Mouse (Mus musculus) layer of hippocampus, postnatal 36 days (tissue): Measurements from ENCODE around the gene Dthd1. TPM values are rescaled to one million over a fixed set of nuclear protein-coding genes. Genes with fewer than 3 reads are reported as not detected.

ENCODE experiments used
- DNase-seq, 2 experiments: peaks; one replicate each; pipeline ENCODE4 v3.0.0; 2022
- total RNA-seq, 2 experiments: library from RNA; stranded (reverse); gene quantifications; 2 replicates each; pipeline ENCODE4 v1.2.3; 2021

Dthd1 gene
- not detected for total RNA-seq

GRCm38 (mm10) chr5:62813402-62814071 is at the start of gene Dthd1:
Gene Dthd1, plus strand, starts transcription at chr5:62813823.
- no peak for DNase-seq

- no peak for DNase-seq
Observed at GRCm38 (mm10) chr5:62764161-62764560, 49.5 kb upstream of the Dthd1 start.

- DNase-seq, result no peak
Observed at GRCm38 (mm10) chr5:62765459-62765783, 48.2 kb upstream of the Dthd1 start.

GRCm38 (mm10) chr5:62765784-62766701 is 47.6 kb upstream of the Dthd1 start, which contains the start of gene Arap2:
Gene Arap2, minus strand, starts transcription at chr5:62766159.
- DNase-seq, result peak; percentile 50 to 53

GRCm38 (mm10) chr5:62771775-62772599 is 41.6 kb upstream of the Dthd1 start:
- no peak for DNase-seq

GRCm38 (mm10) chr5:62777804-62778203 is 35.8 kb upstream of the Dthd1 start:
- DNase-seq, result peak in 1 of 2 experiments; percentile 23

- DNase-seq, result no peak
Observed at GRCm38 (mm10) chr5:62778682-62779081, 34.9 kb upstream of the Dthd1 start.

GRCm38 (mm10) chr5:62786809-62787208 is 26.8 kb upstream of the Dthd1 start:
- no peak for DNase-seq

- DNase-seq, result no peak
Observed at GRCm38 (mm10) chr5:62790921-62791564, 22.6 kb upstream of the Dthd1 start.

GRCm38 (mm10) chr5:62792776-62793175 is 20.8 kb upstream of the Dthd1 start:
- DNase-seq, result no peak

- DNase-seq, result no peak
Observed at GRCm38 (mm10) chr5:62814072-62814414, 420 bp downstream of the Dthd1 start.

GRCm38 (mm10) chr5:62815741-62816140 is 2.1 kb downstream of the Dthd1 start:
- no peak for DNase-seq

- DNase-seq, result no peak
Observed at GRCm38 (mm10) chr5:62819567-62819966, 5.9 kb downstream of the Dthd1 start.

GRCm38 (mm10) chr5:62820363-62821271 is 7.0 kb downstream of the Dthd1 start:
- no peak for DNase-seq

GRCm38 (mm10) chr5:62842955-62843730 is 29.5 kb downstream of the Dthd1 start:
- DNase-seq, result no peak

- DNase-seq, result no peak
Observed at GRCm38 (mm10) chr5:62846571-62847131, 33.0 kb downstream of the Dthd1 start.

GRCm38 (mm10) chr5:62851337-62851736 is 37.7 kb downstream of the Dthd1 start:
- no peak for DNase-seq

- no peak for DNase-seq
Observed at GRCm38 (mm10) chr5:62854361-62854844, 40.8 kb downstream of the Dthd1 start.

GRCm38 (mm10) chr5:62857502-62857901 is 43.9 kb downstream of the Dthd1 start:
- no peak for DNase-seq

- no peak for DNase-seq
Observed at GRCm38 (mm10) chr5:62858282-62858681, 44.7 kb downstream of the Dthd1 start.
